Mouse (Mus musculus) common myeloid progenitor, adult 5-6 weeks (primary cell): Measurements from ENCODE around the gene Cwc25. TPM values are rescaled to one million over a fixed set of nuclear protein-coding genes. Genes with fewer than 3 reads are reported as not detected.
A peak's percentile ranks its signal among the peaks of the same experiment; 100 is the strongest.

Source experiments
- ATAC-seq: replicated peaks from 2 replicates; pipeline ENCODE4 v1.8.0; 2016; ENCODE audit warnings: low read depth, mild to moderate bottlenecking, moderate TSS enrichment, inconsistent platforms; ENCODE audit not compliant: poor library complexity, severe bottlenecking
- total RNA-seq: library from RNA; stranded (forward); fragments of 200-1000, 187-1606 nt; gene quantifications from 2 replicates; pipeline ENCODE4 v1.2.3, GENCODE M21; 2017

Gene Cwc25
- total RNA-seq, result 14.5 and 21.8 TPM in 2 replicates

DNA sequence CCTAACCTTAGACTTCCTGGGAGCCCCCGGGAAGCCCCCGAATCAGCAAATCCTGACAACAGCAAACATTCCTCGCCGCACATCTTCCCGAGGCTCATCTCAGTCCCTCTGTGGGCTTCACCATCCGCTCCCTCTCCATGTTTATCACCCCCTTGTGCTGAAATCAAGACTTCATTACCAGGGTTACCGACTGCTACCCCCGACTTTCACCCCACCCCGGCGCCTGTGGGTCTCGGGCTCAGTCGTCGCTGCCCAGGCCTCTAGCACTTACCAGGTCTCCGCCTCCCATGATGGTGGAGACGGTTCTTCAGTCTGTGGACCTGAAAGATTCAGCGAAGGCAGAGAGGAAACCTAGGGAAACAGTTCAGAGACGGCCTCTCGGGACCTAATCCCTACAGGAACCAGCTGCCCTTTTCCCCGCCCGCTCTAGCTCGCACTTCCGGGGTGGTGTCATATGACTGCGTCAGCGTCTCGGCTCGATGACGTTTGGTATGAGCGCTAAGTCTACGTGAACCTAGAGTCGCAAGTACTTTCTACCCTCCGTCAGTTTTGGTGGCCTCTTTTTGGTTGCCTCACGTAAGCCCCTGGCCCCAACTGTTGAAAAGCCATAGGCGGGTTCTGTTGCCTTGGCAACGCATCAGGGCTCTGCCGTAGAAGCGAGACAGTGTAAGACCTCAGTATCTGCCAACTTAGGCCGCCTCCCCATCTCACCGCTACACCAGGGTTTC lies at the start of gene Cwc25:
Gene Cwc25 (minus strand): TSS at position 403 of the 728 bp plus-strand sequence.
- peak; percentile 98 for ATAC-seq

DNA sequence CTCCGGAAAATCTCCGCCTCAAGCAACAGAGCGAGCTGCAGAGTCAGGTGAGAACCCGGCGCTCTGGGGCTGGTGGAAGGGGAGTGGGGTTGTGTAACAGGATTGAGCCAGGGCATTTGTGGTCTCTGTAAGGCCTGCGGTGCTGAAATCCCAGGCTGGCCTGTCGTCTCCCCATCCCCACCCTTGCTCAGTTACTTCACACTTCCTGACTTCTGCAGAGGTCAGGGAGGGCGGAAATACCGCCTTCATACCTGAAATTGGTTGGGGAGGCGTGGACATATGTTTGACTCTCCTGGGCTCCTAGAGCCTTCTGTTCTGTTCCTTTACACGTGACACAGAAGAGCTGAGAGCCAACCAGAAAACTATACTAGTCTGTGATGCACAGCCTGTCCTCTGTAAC lies 49.4 kb upstream of the Cwc25 start:
- ATAC-seq, result no peak

DNA sequence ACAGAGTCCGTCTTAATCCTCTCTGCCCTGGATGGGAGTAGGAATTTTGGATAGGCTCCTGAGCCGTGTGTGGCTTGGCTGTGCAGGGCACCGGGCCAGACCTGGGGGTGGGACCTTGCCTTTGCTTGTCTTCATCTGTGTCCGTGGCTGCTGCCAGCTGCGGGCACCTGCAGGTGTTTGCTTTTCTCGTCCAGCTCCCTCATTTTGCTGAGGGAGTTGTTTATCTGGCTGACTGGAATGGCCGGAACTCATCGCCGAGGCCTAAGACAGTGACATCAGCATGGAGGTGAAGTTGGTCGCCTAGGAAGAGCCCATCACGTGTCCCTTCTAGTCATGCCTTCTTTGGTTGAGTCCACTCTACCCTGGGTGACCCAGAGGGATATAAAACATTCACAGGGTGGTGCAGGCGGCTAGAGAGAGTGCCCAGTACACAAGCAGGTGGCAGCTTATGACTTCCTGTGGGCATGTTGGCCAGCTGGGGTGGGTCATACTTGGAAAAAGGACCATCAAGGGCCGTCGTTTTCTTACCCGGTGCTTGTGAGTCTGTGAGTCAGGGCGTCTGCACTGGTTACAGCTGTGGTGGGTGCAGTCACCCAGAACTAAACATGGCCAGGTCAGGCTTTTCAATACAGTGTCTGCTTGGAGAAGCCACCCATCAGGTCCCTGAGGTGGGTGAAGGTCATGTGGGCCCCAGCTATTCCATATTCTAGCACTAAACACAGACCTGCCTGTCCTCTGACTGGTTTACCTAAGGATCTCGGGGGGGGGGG lies 47.6 kb upstream of the Cwc25 start:
- no peak for ATAC-seq

DNA sequence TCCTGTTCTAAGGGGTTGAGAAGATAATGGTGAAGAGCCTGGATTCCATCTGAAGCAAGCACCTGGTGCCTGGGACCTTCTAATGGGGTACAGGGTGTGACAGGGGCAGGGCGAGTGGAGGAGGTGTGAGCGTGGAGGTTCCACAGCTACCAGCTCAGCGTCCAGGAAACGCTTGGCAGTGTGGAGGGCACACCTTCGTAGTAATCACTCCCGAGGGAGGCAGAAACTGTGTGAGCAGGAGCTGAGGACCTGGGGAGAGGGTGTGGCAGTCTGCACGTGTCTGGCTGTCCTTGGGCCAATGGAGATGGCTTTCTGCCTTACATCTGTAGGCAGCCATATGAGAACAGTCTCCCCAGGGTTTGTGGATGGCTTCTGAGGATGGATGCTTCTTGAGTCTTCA lies 46.7 kb upstream of the Cwc25 start:
- no peak for ATAC-seq

DNA sequence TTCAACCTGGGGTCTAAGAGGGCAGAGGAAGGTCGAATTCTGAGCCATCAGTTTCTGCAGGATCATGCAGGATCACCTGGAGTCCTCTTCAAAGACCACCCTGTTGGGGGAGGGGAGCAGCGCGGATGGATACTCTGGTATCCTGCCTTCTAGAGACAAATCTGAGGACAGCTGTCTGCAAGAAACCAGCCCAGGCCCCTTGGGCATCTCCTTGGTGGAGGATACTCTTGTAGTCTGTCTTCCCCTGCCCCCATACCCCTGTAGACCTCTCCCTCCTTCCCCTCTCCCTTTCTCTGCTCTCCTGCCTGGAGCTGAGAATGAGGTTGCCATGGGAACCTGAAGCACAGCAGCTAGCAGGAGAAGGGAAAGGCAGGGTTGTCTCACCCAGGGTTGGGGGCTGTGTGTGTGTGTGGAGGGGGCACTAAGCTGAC lies 46.1 kb upstream of the Cwc25 start:
- no peak for ATAC-seq

DNA sequence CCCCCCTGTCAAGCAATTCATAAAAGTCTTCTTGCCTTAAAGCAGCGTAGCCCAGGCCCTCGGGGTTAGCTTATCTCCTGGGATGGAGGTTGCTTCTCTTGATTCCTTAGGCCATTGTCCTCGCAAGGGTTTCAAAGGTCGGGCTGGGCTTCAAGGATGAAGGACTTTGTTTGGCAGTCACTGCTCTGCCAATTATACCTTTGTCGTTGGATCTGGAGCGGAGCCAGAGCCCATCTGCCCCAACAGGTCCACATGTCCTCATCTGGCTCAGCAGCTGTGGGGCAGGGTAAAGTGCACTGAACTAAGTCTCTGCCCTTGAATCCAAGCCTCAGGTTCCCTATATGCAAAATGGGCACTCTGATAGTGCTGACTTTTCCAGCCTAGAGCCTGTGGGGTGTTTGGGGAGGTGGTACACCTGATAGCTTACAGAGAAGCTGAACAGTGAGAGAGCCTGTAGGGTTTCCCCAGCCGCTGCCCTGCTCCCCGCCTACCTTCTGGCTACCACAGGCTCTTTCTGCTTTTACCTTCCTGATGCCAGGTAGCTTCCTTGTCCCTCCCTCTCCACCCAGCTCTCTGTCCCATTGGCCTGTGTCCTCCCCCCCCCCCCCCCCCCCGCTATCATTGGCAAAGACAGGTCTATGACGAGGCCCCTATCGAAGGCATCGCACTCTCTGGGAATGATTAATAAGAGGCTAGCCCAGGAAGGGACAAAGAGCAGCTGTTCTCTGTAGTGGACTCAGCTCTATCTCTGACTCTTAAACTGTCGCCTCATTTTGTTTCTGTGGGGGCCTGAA lies 45.4 kb upstream of the Cwc25 start:
- ATAC-seq, result no peak

DNA sequence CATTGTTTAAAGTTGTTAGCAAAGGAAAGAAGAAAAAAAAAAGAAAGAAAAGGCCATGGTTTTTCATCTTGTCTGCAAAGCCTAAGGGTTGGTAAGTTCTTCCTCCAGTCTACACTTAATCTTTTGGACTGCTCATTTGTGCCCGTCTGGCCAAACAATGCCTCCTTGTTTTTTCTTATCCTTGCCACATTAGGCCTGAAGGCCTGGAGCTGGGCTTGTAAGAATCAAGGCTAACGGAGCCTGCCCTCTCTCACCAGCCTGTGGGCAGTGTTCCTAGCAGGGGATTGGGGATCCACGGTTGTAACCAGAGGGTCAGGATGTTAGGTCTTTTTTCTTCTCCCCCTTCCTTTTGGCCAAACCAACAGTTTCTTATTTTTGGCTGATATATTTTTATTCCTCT lies 44.6 kb upstream of the Cwc25 start:
- no peak for ATAC-seq

- ATAC-seq, result peak; percentile 26
These were observed 44.0 kb upstream of the Cwc25 start for GRCm38 (mm10) chr11:97810356-97810755.

DNA sequence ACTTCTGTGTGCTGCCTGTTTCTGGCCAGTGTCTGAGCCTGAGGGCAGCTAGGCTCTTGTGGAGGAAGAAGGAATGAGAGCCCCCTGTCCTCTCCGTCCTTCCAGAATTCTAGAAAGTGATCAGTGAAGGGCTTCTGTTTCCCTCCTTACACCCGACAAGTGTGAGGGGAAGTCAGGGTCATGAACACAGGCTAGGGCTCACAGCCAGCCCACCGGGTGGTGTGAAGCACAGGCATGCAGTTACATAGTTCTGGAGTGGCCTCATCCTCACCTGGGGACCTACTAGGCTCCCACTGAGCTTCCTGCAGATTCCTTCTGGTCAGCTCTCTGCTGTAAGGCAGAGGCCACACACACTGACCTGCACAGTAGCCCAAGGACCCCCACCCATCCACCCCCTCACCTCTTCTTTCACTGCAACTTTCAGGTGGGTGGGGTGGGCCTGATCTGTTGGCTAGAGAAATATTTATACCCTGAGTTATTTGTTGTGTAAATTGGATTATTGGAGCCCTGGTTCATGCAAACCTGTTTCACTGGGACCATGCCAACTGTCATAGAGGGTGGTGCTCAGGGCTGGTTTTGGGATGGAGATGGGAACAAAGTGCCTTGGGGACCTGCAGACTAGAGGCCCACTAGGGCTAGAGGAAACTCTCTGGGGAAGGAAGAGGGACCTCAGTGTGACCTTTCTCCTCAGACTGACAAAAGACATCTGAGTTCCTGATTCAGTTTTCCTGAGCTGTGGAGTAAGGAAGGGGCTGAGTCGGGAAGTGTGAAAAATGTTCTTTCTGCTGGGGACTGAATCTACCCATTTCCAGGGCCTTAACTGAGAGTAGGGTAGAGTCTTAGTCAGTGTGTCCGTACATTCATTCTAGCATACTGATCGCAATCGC lies 43.1 kb upstream of the Cwc25 start:
- no peak for ATAC-seq

DNA sequence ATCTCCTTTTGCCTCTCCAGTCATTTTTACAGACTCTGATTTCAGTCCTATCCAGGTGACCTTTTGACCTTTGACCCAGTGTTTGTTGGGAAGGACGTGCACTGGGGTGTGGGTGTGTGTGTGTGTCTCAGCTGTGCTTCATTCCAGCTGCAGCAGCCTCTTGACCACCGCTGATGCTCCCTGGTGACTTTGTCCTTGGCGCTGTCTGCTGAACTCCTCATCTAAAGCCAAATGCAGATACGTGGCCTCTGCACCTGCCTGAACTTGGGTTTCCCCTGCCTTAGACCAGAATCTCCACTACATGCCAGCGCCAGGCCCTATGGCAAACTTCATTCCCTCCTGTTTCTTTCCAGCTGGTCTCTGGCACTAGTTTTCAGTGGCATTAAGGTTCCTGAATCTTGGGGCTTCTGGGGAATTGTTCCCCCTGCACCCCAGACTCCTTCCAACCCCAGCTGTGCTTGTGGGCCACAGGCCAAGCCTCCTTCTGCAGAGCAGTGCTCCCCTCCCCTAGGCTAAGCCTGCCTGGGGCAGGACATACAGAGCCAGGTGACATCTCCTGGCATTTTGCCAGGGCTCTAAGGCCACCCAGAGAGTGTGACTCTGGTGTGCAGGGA lies 42.4 kb upstream of the Cwc25 start:
- ATAC-seq, result no peak

GRCm38 (mm10) chr11:97808093-97808492 lies 41.7 kb upstream of the Cwc25 start:
- ATAC-seq, result no peak

- no peak for ATAC-seq
These were observed 41.3 kb upstream of the Cwc25 start for GRCm38 (mm10) chr11:97807626-97808025.

GRCm38 (mm10) chr11:97806613-97806964 lies 40.2 kb upstream of the Cwc25 start:
- ATAC-seq, result no peak

GRCm38 (mm10) chr11:97805662-97806612 lies 39.6 kb upstream of the Cwc25 start:
- ATAC-seq, result no peak

DNA sequence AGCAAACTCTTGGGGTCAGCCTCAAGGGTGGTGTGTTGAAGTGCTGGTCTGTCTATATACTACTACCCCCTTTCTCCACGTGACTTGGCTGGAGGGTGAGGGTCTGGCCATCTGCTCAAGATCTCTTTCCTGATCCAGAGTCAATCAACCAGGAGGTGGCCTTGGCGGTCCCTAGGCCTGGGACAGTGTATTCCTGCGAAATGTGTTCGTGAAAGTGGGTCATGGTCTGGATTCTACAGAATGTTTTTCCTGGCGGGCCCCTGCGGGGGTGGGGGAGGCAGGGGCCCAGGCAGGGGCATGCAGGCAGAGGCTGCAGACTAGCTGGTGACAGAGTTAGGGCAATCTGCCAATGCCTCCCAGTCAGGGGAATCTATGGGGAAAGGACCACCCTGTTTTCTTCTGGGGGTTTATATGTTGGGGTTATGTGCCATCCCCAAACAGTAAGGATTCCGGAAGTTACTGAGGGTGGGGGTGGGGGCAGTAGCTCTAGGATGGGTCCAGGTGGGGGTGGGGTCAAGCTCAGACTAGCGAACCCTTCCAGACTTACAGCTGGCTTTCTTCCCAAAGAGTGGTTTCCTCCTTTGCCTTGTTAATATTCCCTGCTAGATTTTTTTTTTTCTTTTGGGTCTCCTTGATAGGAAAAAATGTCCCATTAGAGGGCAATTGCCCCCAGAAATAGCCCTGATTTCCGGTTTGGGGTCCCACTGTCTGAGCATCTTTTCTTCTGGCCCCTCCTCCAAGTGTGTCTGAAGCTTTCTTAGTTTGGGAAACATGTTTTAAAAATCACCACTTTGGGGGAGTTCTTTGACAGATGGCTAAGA lies 38.7 kb upstream of the Cwc25 start:
- ATAC-seq, result no peak

GRCm38 (mm10) chr11:97803847-97804246 lies 37.5 kb upstream of the Cwc25 start:
- ATAC-seq, result no peak

GRCm38 (mm10) chr11:97802495-97802894 lies 36.1 kb upstream of the Cwc25 start:
- no peak for ATAC-seq

- ATAC-seq, result no peak
These were observed 35.8 kb upstream of the Cwc25 start for GRCm38 (mm10) chr11:97802194-97802470.
